Mouse (Mus musculus) myocyte (in vitro differentiated cells): ENCODE measurements around the gene Mns1. TPM values are rescaled to one million over a fixed set of nuclear protein-coding genes. Genes with fewer than 3 reads are reported as not detected.
"Not testable (repeated sequence)": the region's sequence is repeated elsewhere in the genome, so short reads cannot be mapped to it uniquely, and the experiment has no call there.

ENCODE experiments used
- H3K27me3 ChIP-seq: one replicate; pipeline ENCODE4 v1.6.1; 2011; ENCODE audit not compliant: control insufficient read depth, insufficient read depth, insufficient read length
- H3K36me3 ChIP-seq: one replicate; pipeline ENCODE4 v1.6.1; 2011; ENCODE audit not compliant: control insufficient read depth, insufficient read depth
- H3K4me2 ChIP-seq: one replicate; pipeline ENCODE4 v1.6.1; 2011; ENCODE audit warnings: low read depth, control low read depth
- H3K4me3 ChIP-seq: one replicate; pipeline ENCODE4 v1.5.1; 2011; ENCODE audit warnings: mild to moderate bottlenecking, control low read depth, moderate library complexity
- H3K79me2 ChIP-seq: one replicate; pipeline ENCODE4 v1.6.1; 2011; ENCODE audit not compliant: control insufficient read depth, insufficient read depth
- H3ac ChIP-seq: one replicate; pipeline ENCODE4 v1.6.1; 2011; ENCODE audit not compliant: control insufficient read depth, insufficient read length
- CEBPB ChIP-seq: IDR thresholded peaks from 2 replicates; pipeline ENCODE4 v1.6.1; 2011; ENCODE audit warnings: mild to moderate bottlenecking, moderate library complexity; ENCODE audit not compliant: poor library complexity, insufficient read depth, severe bottlenecking
- E2F4 ChIP-seq: IDR thresholded peaks from one replicate; pipeline ENCODE4 v1.6.1; 2011; ENCODE audit warnings: mild to moderate bottlenecking, control low read depth, moderate library complexity; ENCODE audit not compliant: insufficient read depth
- MAX ChIP-seq: IDR thresholded peaks from one replicate; pipeline ENCODE4 v1.6.1; 2011; ENCODE audit warnings: low read depth, mild to moderate bottlenecking, control low read depth
- MYOD1 ChIP-seq, 3 experiments: IDR thresholded peaks; one replicate each; pipeline ENCODE4 v1.6.1; 2011; ENCODE audit warnings: control low read depth in 2 of 3, low read depth in 2 of 3, mild to moderate bottlenecking in 2 of 3, moderate library complexity in 1 of 3; ENCODE audit not compliant: insufficient read length in 2 of 3, control insufficient read depth in 1 of 3
- MYOG ChIP-seq, 3 experiments: IDR thresholded peaks; one replicate each; pipeline ENCODE4 v1.6.1; 2011; ENCODE audit warnings: control low read depth in 2 of 3, low read depth in 2 of 3, mild to moderate bottlenecking in 2 of 3; ENCODE audit not compliant: insufficient read length in 2 of 3, control insufficient read depth in 1 of 3, insufficient read depth in 1 of 3
- POLR2A ChIP-seq: IDR thresholded peaks from one replicate; pipeline ENCODE4 v1.6.1; 2011; ENCODE audit warnings: low read depth, mild to moderate bottlenecking, control low read depth, moderate library complexity; ENCODE audit not compliant: insufficient read length
- POLR2AphosphoS2 ChIP-seq: IDR thresholded peaks from one replicate; pipeline ENCODE4 v1.6.1; 2011; ENCODE audit warnings: low read depth, control low read depth; ENCODE audit not compliant: insufficient read length
- REST ChIP-seq: IDR thresholded peaks from one replicate; pipeline ENCODE4 v1.6.1; 2011; ENCODE audit warnings: mild to moderate bottlenecking, control low read depth, moderate library complexity; ENCODE audit not compliant: insufficient read depth, insufficient read length
- SRF ChIP-seq: IDR thresholded peaks from one replicate; pipeline ENCODE4 v1.6.1; 2011; ENCODE audit warnings: low read depth; ENCODE audit not compliant: control insufficient read depth, insufficient read length
- TCF12 ChIP-seq: IDR thresholded peaks from one replicate; pipeline ENCODE4 v1.6.1; 2011; ENCODE audit warnings: mild to moderate bottlenecking, control low read depth; ENCODE audit not compliant: poor library complexity, insufficient read depth, severe bottlenecking
- TCF3 ChIP-seq: IDR thresholded peaks from one replicate; pipeline ENCODE4 v1.6.1; 2011; ENCODE audit warnings: low read depth, control low read depth; ENCODE audit not compliant: insufficient read length
- USF1 ChIP-seq: IDR thresholded peaks from one replicate; pipeline ENCODE4 v1.6.1; 2011; ENCODE audit warnings: low read depth, mild to moderate bottlenecking, control low read depth, moderate library complexity
- polyA plus RNA-seq: library from polyadenylated mRNA; unstranded; fragments of >200 nt; fragmentation: generic; extraction: Trizol; gene quantifications from one replicate; pipeline ENCODE4 v1.2.1, GENCODE M21; 2012; ENCODE audit warnings: missing spikeins

The Mns1 gene
- polyA plus RNA-seq, 1 experiment: 0.62 TPM

GRCm38 (mm10) chr9:72392686-72393085 lies 45.1 kb upstream of the Mns1 start:
- TF ChIP-seq MYOD1 (IDR thresholded peaks at IDR 0.05; ENCODE audit: control insufficient read depth in 1 of 3, insufficient read length in 2 of 3, low read depth in 2 of 3): no peak
- no peaks in the 10 kb centered on the region for H3K79me2 ChIP-seq
- no peak overlapping the region for H3ac ChIP-seq
- no peaks in the 10 kb centered on the region for H3K27me3 ChIP-seq
- H3K4me3 ChIP-seq: no peak overlapping the region
- H3K4me2 ChIP-seq: no peak overlapping the region
- H3K36me3 ChIP-seq: no peaks in the 10 kb centered on the region

GRCm38 (mm10) chr9:72393238-72393637 lies 44.6 kb upstream of the Mns1 start:
- H3K27me3 ChIP-seq: no peaks in the 10 kb centered on the region
- no peaks in the 10 kb centered on the region for H3K79me2 ChIP-seq
- TF ChIP-seq E2F4 (no peak), SRF (no peak), TCF12 (no peak), MAX (no peak), MYOD1 (IDR thresholded peaks at IDR 0.05; ENCODE audit: control insufficient read depth in 1 of 3, insufficient read length in 2 of 3, low read depth in 2 of 3) (no peak), USF1 (no peak), REST (no peak), CEBPB (no peak), MYOG (IDR thresholded peaks at IDR 0.05; ENCODE audit: control insufficient read depth in 1 of 3, insufficient read depth in 1 of 3, insufficient read length in 2 of 3, low read depth in 2 of 3) (no peak), TCF3 (no peak), POLR2A (no peak), POLR2AphosphoS2 (no peak)
- no peak overlapping the region for H3ac ChIP-seq
- no peak overlapping the region for H3K4me2 ChIP-seq
- no peaks in the 10 kb centered on the region for H3K36me3 ChIP-seq
- no peak overlapping the region for H3K4me3 ChIP-seq

GRCm38 (mm10) chr9:72393869-72394341 lies 43.9 kb upstream of the Mns1 start:
- no peak overlapping the region for H3K4me3 ChIP-seq
- H3K4me2 ChIP-seq: no peak overlapping the region
- H3K36me3 ChIP-seq: no peaks in the 10 kb centered on the region
- no peaks in the 10 kb centered on the region for H3K79me2 ChIP-seq
- TF ChIP-seq MYOD1 (IDR thresholded peaks at IDR 0.05; ENCODE audit: control insufficient read depth in 1 of 3, insufficient read length in 2 of 3, low read depth in 2 of 3): no peak
- TF ChIP-seq USF1: no peak
- TF ChIP-seq TCF12: no peak
- no peak for TF ChIP-seq MAX
- no peak for TF ChIP-seq CEBPB
- TF ChIP-seq POLR2A: no peak
- no peak for TF ChIP-seq SRF
- TF ChIP-seq REST: no peak
- TF ChIP-seq MYOG (IDR thresholded peaks at IDR 0.05; ENCODE audit: control insufficient read depth in 1 of 3, insufficient read depth in 1 of 3, insufficient read length in 2 of 3, low read depth in 2 of 3): no peak
- H3ac ChIP-seq: no peak overlapping the region
- H3K27me3 ChIP-seq: no peaks in the 10 kb centered on the region

GRCm38 (mm10) chr9:72400121-72400520 lies 37.7 kb upstream of the Mns1 start:
- no peak overlapping the region for H3K4me3 ChIP-seq
- no peaks in the 10 kb centered on the region for H3K79me2 ChIP-seq
- no peaks in the 10 kb centered on the region for H3K36me3 ChIP-seq
- H3K4me2 ChIP-seq: peak overlapping the region; percentile 8
- H3K27me3 ChIP-seq: no peaks in the 10 kb centered on the region
- H3ac ChIP-seq: no peak overlapping the region
- TF ChIP-seq REST: no peak
- no peak for TF ChIP-seq MAX

GRCm38 (mm10) chr9:72401769-72402168 lies 36.0 kb upstream of the Mns1 start:
- H3ac ChIP-seq, H3K4me3 ChIP-seq: not testable (repeated sequence)

GRCm38 (mm10) chr9:72403421-72403820 lies 34.4 kb upstream of the Mns1 start:
- no peaks in the 10 kb centered on the region for H3K36me3 ChIP-seq
- H3K4me3 ChIP-seq: no peak overlapping the region
- no peaks in the 10 kb centered on the region for H3K27me3 ChIP-seq
- H3K79me2 ChIP-seq: no peaks in the 10 kb centered on the region
- no peak overlapping the region for H3K4me2 ChIP-seq
- TF ChIP-seq SRF: no peak
- no peak for TF ChIP-seq E2F4
- TF ChIP-seq MYOD1 (IDR thresholded peaks at IDR 0.05; ENCODE audit: control insufficient read depth in 1 of 3, insufficient read length in 2 of 3, low read depth in 2 of 3): no peak
- no peak for TF ChIP-seq TCF12
- no peak for TF ChIP-seq POLR2AphosphoS2
- no peak for TF ChIP-seq MYOG (IDR thresholded peaks at IDR 0.05; ENCODE audit: control insufficient read depth in 1 of 3, insufficient read depth in 1 of 3, insufficient read length in 2 of 3, low read depth in 2 of 3)
- no peak for TF ChIP-seq USF1
- no peak for TF ChIP-seq MAX
- TF ChIP-seq POLR2A: no peak
- no peak for TF ChIP-seq REST
- TF ChIP-seq TCF3: no peak
- TF ChIP-seq CEBPB: no peak
- H3ac ChIP-seq: no peak overlapping the region

More at GRCm38 (mm10) chr9:72401769-72402168, 36.0 kb upstream of the Mns1 start:
- H3K36me3 ChIP-seq, H3K27me3 ChIP-seq, H3K79me2 ChIP-seq, H3K4me2 ChIP-seq: not testable (repeated sequence)
